Mouse (Mus musculus) stomach, embryonic 15.5 days (tissue): ENCODE measurements around the gene Il31ra. TPM values are rescaled to one million over a fixed set of nuclear protein-coding genes. Genes with fewer than 3 reads are reported as not detected.
A peak's percentile ranks its signal among the peaks of the same experiment; 100 is the strongest.

Experiments used
- ATAC-seq: fragments of 200-750 bp; cut with Nextera tagmentation; 2 replicates; pipeline ENCODE4 v1.8.0; 2017; ENCODE audit warnings: low read depth, moderate number of reproducible peaks, moderate TSS enrichment; ENCODE audit not compliant: insufficient read depth, low FRiP score
- H3K27ac ChIP-seq: fragments of 300-500 bp; sonication (generic); 2 replicates; pipeline ENCODE4 v1.5.1; 2015; ENCODE audit warnings: mild to moderate bottlenecking, inconsistent platforms
- H3K27me3 ChIP-seq: fragments of 300-500 bp; sonication (generic); replicated peaks from 2 replicates; pipeline ENCODE4 v1.6.1; 2015; ENCODE audit warnings: inconsistent platforms
- H3K36me3 ChIP-seq: fragments of 300-500 bp; sonication (generic); 2 replicates; pipeline ENCODE4 v1.6.1; 2015; ENCODE audit warnings: inconsistent platforms
- H3K4me1 ChIP-seq: fragments of 300-500 bp; sonication (generic); 2 replicates; pipeline ENCODE4 v1.6.1; 2015; ENCODE audit warnings: inconsistent platforms
- H3K4me2 ChIP-seq: fragments of 300-500 bp; sonication (generic); 2 replicates; pipeline ENCODE4 v1.6.1; 2015; ENCODE audit warnings: mild to moderate bottlenecking, inconsistent platforms
- H3K4me3 ChIP-seq: fragments of 300-500 bp; sonication (generic); replicated peaks from 2 replicates; pipeline ENCODE4 v1.5.1; 2015; ENCODE audit warnings: inconsistent platforms
- H3K9ac ChIP-seq: fragments of 300-500 bp; sonication (generic); 2 replicates; pipeline ENCODE4 v1.6.1; 2015; ENCODE audit warnings: inconsistent platforms
- H3K9me3 ChIP-seq: fragments of 300-500 bp; sonication (generic); 2 replicates; pipeline ENCODE4 v1.6.1; 2016; ENCODE audit warnings: inconsistent platforms
- WGBS: fragments of 180-500 bp; shearing (Covaris S2); methylation state at CpG from one replicate; pipeline ENCODE4 v1.1.7; 2015; 5-methylcytosine and 5-hydroxymethylcytosine counted together
- polyA plus RNA-seq: library from polyadenylated mRNA; unstranded; fragments of >200 nt; fragmentation: Nextera tagmentation; extraction: Ambion mirVana; gene quantifications from 2 replicates; pipeline ENCODE4 v1.2.1, GENCODE M21; 2015

Il31ra gene
- polyA plus RNA-seq, 1 experiment from 2014 or later: 0.06 TPM

- WGBS: 48% methylated on average over 6 of the region's 6 CpGs
Observed at GRCm38 (mm10) chr13:112522261-112522660, 71.9 kb downstream of the Il31ra start.

GRCm38 (mm10) chr13:112514546-112514945 is 79.6 kb downstream of the Il31ra start:
- no peaks in the 10 kb centered on the region for H3K36me3 ChIP-seq
- H3K4me2 ChIP-seq: no peak overlapping the region
- no peak for ATAC-seq
- H3K27me3 ChIP-seq: no peaks in the 10 kb centered on the region
- H3K9ac ChIP-seq: no peak overlapping the region
- 46% methylated on average over 1 of the region's 1 CpGs for WGBS
- no peaks in the 10 kb centered on the region for H3K4me1 ChIP-seq
- H3K9me3 ChIP-seq: no peaks in the 10 kb centered on the region
- no peak overlapping the region for H3K27ac ChIP-seq
- H3K4me3 ChIP-seq: no peak overlapping the region

More at GRCm38 (mm10) chr13:112522261-112522660, 71.9 kb downstream of the Il31ra start:
- Histone ChIP-seq H3K27ac (no peak overlapping the region), H3K4me3 (no peak overlapping the region), H3K4me1 (no peaks in the 10 kb centered on the region), H3K27me3 (no peaks in the 10 kb centered on the region), H3K36me3 (no peaks in the 10 kb centered on the region), H3K9ac (no peak overlapping the region), H3K4me2 (no peak overlapping the region), H3K9me3 (no peaks in the 10 kb centered on the region)
- no peak for ATAC-seq

GRCm38 (mm10) chr13:112512824-112513223 is 81.3 kb downstream of the Il31ra start:
- Histone ChIP-seq H3K4me1 (no peaks in the 10 kb centered on the region), H3K9me3 (no peaks in the 10 kb centered on the region), H3K4me2 (no peak overlapping the region), H3K9ac (no peak overlapping the region), H3K27me3 (no peaks in the 10 kb centered on the region), H3K36me3 (peaks cover 1% of the 10 kb centered on the region; the same call in 1 of the 2 replicates), H3K27ac (no peak overlapping the region), H3K4me3 (no peak overlapping the region)
- 73% methylated on average over 5 of the region's 5 CpGs for WGBS
- no peak for ATAC-seq

- no peak overlapping the region for H3K4me3 ChIP-seq
- no peak overlapping the region for H3K4me2 ChIP-seq
- no peak overlapping the region for H3K9ac ChIP-seq
- H3K4me1 ChIP-seq: no peaks in the 10 kb centered on the region
- H3K36me3 ChIP-seq: peaks cover 8% of the 10 kb centered on the region; the same call in 1 of the 2 replicates
- 83% methylated on average over 7 of the region's 7 CpGs for WGBS
- H3K9me3 ChIP-seq: no peaks in the 10 kb centered on the region
- H3K27me3 ChIP-seq: no peaks in the 10 kb centered on the region
- no peak overlapping the region for H3K27ac ChIP-seq
- ATAC-seq: no peak
Observed at GRCm38 (mm10) chr13:112511810-112512209, 82.3 kb downstream of the Il31ra start.

- no peak overlapping the region for H3K27ac ChIP-seq
- H3K4me2 ChIP-seq: no peak overlapping the region
- H3K36me3 ChIP-seq: peaks cover 9% of the 10 kb centered on the region; the same call in 1 of the 2 replicates
- no peak overlapping the region for H3K9ac ChIP-seq
- 59% methylated on average over 11 of the region's 11 CpGs for WGBS
- no peaks in the 10 kb centered on the region for H3K9me3 ChIP-seq
- no peaks in the 10 kb centered on the region for H3K4me1 ChIP-seq
- no peak for ATAC-seq
- H3K4me3 ChIP-seq: no peak overlapping the region
- no peaks in the 10 kb centered on the region for H3K27me3 ChIP-seq
Observed at GRCm38 (mm10) chr13:112511261-112511660, 82.9 kb downstream of the Il31ra start.

- WGBS: 88% methylated on average over 19 of the region's 19 CpGs
- Histone ChIP-seq H3K27me3 (no peaks in the 10 kb centered on the region), H3K36me3 (peaks cover 9% of the 10 kb centered on the region; the same call in 1 of the 2 replicates), H3K9ac (no peak overlapping the region), H3K4me1 (no peaks in the 10 kb centered on the region), H3K4me2 (no peak overlapping the region), H3K4me3 (no peak overlapping the region), H3K9me3 (no peaks in the 10 kb centered on the region), H3K27ac (no peak overlapping the region)
- no peak for ATAC-seq
Observed at GRCm38 (mm10) chr13:112510437-112511212, 83.5 kb downstream of the Il31ra start.

GRCm38 (mm10) chr13:112509465-112509864 is 84.7 kb downstream of the Il31ra start:
- Histone ChIP-seq H3K27me3 (no peaks in the 10 kb centered on the region), H3K9ac (no peak overlapping the region), H3K36me3 (peaks cover 16% of the 10 kb centered on the region), H3K27ac (no peak overlapping the region), H3K4me1 (no peaks in the 10 kb centered on the region), H3K4me2 (no peak overlapping the region), H3K4me3 (no peak overlapping the region), H3K9me3 (no peaks in the 10 kb centered on the region)
- 28% methylated on average over 4 of the region's 4 CpGs for WGBS
- ATAC-seq: peak; percentile 66; the same call in 1 of the 2 replicates

GRCm38 (mm10) chr13:112508487-112508886 is 85.7 kb downstream of the Il31ra start:
- H3K27ac ChIP-seq: no peak overlapping the region
- ATAC-seq: no peak
- no peak overlapping the region for H3K4me3 ChIP-seq
- WGBS: 85% methylated on average over 5 of the region's 5 CpGs
- H3K9me3 ChIP-seq: no peaks in the 10 kb centered on the region
- H3K4me1 ChIP-seq: no peaks in the 10 kb centered on the region
- H3K36me3 ChIP-seq: peaks cover 24% of the 10 kb centered on the region
- no peak overlapping the region for H3K4me2 ChIP-seq
- no peaks in the 10 kb centered on the region for H3K27me3 ChIP-seq
- H3K9ac ChIP-seq: no peak overlapping the region

- no peaks in the 10 kb centered on the region for H3K27me3 ChIP-seq
- WGBS: 81% methylated on average over 13 of the region's 13 CpGs
- H3K27ac ChIP-seq: no peak overlapping the region
- H3K4me3 ChIP-seq: no peak overlapping the region
- no peaks in the 10 kb centered on the region for H3K4me1 ChIP-seq
- no peak for ATAC-seq
- peaks cover 28% of the 10 kb centered on the region for H3K36me3 ChIP-seq
- H3K9ac ChIP-seq: no peak overlapping the region
- no peak overlapping the region for H3K4me2 ChIP-seq
- no peaks in the 10 kb centered on the region for H3K9me3 ChIP-seq
Observed at GRCm38 (mm10) chr13:112507691-112508090, 86.5 kb downstream of the Il31ra start.

- Histone ChIP-seq H3K9ac (no peak overlapping the region), H3K4me2 (no peak overlapping the region), H3K4me3 (no peak overlapping the region), H3K4me1 (no peaks in the 10 kb centered on the region), H3K9me3 (no peaks in the 10 kb centered on the region), H3K27me3 (no peaks in the 10 kb centered on the region), H3K27ac (no peak overlapping the region), H3K36me3 (peaks cover 33% of the 10 kb centered on the region)
- no peak for ATAC-seq
- WGBS: 84% methylated on average over 13 of the region's 13 CpGs
Observed at GRCm38 (mm10) chr13:112506766-112507165, 87.4 kb downstream of the Il31ra start.

- Histone ChIP-seq H3K9me3 (no peaks in the 10 kb centered on the region), H3K4me2 (no peak overlapping the region), H3K4me1 (no peaks in the 10 kb centered on the region), H3K27me3 (no peaks in the 10 kb centered on the region), H3K9ac (no peak overlapping the region), H3K4me3 (no peak overlapping the region), H3K27ac (no peak overlapping the region), H3K36me3 (peaks cover 33% of the 10 kb centered on the region)
- ATAC-seq: no peak
- WGBS: 93% methylated on average over 6 of the region's 6 CpGs
Observed at GRCm38 (mm10) chr13:112505436-112505835, 88.7 kb downstream of the Il31ra start.

GRCm38 (mm10) chr13:112503846-112504245 is 90.3 kb downstream of the Il31ra start:
- Histone ChIP-seq H3K4me1 (no peaks in the 10 kb centered on the region), H3K9ac (no peak overlapping the region), H3K4me3 (no peak overlapping the region), H3K27me3 (no peaks in the 10 kb centered on the region), H3K27ac (no peak overlapping the region), H3K4me2 (no peak overlapping the region), H3K9me3 (no peaks in the 10 kb centered on the region), H3K36me3 (peaks cover 39% of the 10 kb centered on the region)
- WGBS: 88% methylated on average over 13 of the region's 13 CpGs
- ATAC-seq: no peak
